Mouse (Mus musculus) hindbrain, embryonic 16.5 days (tissue): ENCODE results near the gene Pdzd2. TPM values are rescaled to one million over a fixed set of nuclear protein-coding genes. Genes with fewer than 3 reads are reported as not detected.

Experiments used
- ATAC-seq: fragments of 200-750 bp; cut with Nextera tagmentation; 2 replicates; pipeline ENCODE4 v1.8.0; 2017; ENCODE audit warnings: moderate TSS enrichment, moderate library complexity
- H3K27ac ChIP-seq: fragments of 300-500 bp; sonication (generic); 2 replicates; pipeline ENCODE4 v1.5.1; 2014; ENCODE audit warnings: low read depth, mild to moderate bottlenecking, control low read depth, low read length, moderate library complexity
- H3K27me3 ChIP-seq: fragments of 300-500 bp; sonication (generic); replicated peaks from 2 replicates; pipeline ENCODE4 v1.6.1; 2014; ENCODE audit warnings: low read length; ENCODE audit not compliant: control insufficient read depth, insufficient read depth
- H3K36me3 ChIP-seq: fragments of 300-500 bp; sonication (generic); 2 replicates; pipeline ENCODE4 v1.6.1; 2014; ENCODE audit warnings: mild to moderate bottlenecking, low read length, moderate library complexity, mixed read lengths; ENCODE audit not compliant: control insufficient read depth, insufficient read depth
- H3K4me1 ChIP-seq: fragments of 300-500 bp; sonication (generic); 2 replicates; pipeline ENCODE4 v1.6.1; 2014; ENCODE audit warnings: low read depth, low read length; ENCODE audit not compliant: control insufficient read depth, insufficient read depth
- H3K4me2 ChIP-seq: fragments of 300-500 bp; sonication (generic); 2 replicates; pipeline ENCODE4 v1.6.1; 2014; ENCODE audit warnings: mild to moderate bottlenecking, low read length, control low read depth, moderate library complexity
- H3K4me3 ChIP-seq: fragments of 300-500 bp; sonication (generic); 2 replicates; pipeline ENCODE4 v1.5.1; 2014; ENCODE audit warnings: mild to moderate bottlenecking, low read length, control low read depth, moderate library complexity
- H3K9ac ChIP-seq: fragments of 300-500 bp; sonication (generic); 2 replicates; pipeline ENCODE4 v1.6.1; 2014; ENCODE audit warnings: low read depth, mild to moderate bottlenecking, control low read depth, low read length, moderate library complexity
- H3K9me3 ChIP-seq: fragments of 300-500 bp; sonication (generic); 2 replicates; pipeline ENCODE4 v1.6.1; 2014; ENCODE audit warnings: mild to moderate bottlenecking, low read length, moderate library complexity; ENCODE audit not compliant: control insufficient read depth
- WGBS: fragments of 180-500 bp; shearing (Covaris S2); extraction: QIAGEN DNeasy Blood & Tissue Kit; methylation state at CpG from one replicate; pipeline ENCODE4 v1.1.7; 2014; 5-methylcytosine and 5-hydroxymethylcytosine counted together
- polyA plus RNA-seq: library from polyadenylated mRNA; unstranded; fragments of >200 nt; fragmentation: Nextera tagmentation; extraction: Ambion mirVana; gene quantifications from 2 replicates; pipeline ENCODE4 v1.2.1, GENCODE M21; 2015

Gene Pdzd2
- polyA plus RNA-seq, 1 experiment from 2014 or later, result 19.5 TPM

DNA sequence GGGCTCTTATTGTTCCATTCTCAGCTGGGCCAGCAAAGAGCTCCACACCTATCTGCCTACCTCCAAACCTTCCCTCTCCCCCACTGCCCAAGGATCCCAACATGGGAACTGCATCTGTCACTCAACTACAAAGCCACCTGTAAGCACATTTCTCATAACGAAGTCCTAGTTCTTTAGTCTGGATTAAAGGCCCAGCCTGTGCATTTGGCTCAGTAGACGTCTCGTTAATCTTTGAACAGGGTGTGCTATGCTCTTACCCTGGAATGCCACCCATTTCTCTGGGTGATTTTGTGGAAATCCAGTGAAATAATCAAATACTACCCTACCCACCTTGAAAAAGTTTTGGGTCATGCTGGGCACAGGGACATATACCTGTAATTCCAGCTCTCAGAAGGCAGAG, 308.5 kb downstream of the Pdzd2 start:
- Histone ChIP-seq H3K4me2 (no peak overlapping the region), H3K36me3 (no peaks in the 10 kb centered on the region), H3K4me1 (no peaks in the 10 kb centered on the region), H3K9me3 (no peaks in the 10 kb centered on the region), H3K27me3 (no peaks in the 10 kb centered on the region), H3K4me3 (no peak overlapping the region), H3K9ac (no peak overlapping the region), H3K27ac (no peak overlapping the region)
- ATAC-seq, result no peak
- 85% methylated on average over 3 of the region's 3 CpGs for WGBS

DNA sequence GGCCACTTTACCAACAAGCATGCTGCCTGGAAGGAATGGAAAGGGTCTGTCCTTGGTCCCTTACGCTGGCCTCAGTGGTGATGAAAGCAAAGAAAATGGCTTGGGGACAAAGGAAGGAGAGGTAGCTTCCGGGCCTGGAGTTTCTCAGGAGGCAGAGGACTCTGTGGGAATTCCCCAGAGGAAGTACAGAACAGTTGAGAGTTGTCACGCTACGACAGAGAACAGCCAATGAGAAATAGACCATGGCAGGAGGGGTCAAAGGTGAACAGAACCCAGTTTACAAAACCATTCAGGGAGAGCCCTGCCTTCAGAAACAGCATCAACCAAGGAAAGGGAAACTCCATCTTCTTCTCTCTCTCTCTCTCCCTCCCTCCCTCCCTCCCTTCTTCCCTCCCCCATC, 309.1 kb downstream of the Pdzd2 start:
- no peaks in the 10 kb centered on the region for H3K9me3 ChIP-seq
- no peak overlapping the region for H3K4me2 ChIP-seq
- H3K4me3 ChIP-seq, result no peak overlapping the region
- ATAC-seq, result no peak
- no peak overlapping the region for H3K9ac ChIP-seq
- no peaks in the 10 kb centered on the region for H3K4me1 ChIP-seq
- H3K27ac ChIP-seq, result no peak overlapping the region
- 40% methylated on average over 4 of the region's 4 CpGs for WGBS
- no peaks in the 10 kb centered on the region for H3K27me3 ChIP-seq
- no peaks in the 10 kb centered on the region for H3K36me3 ChIP-seq

DNA sequence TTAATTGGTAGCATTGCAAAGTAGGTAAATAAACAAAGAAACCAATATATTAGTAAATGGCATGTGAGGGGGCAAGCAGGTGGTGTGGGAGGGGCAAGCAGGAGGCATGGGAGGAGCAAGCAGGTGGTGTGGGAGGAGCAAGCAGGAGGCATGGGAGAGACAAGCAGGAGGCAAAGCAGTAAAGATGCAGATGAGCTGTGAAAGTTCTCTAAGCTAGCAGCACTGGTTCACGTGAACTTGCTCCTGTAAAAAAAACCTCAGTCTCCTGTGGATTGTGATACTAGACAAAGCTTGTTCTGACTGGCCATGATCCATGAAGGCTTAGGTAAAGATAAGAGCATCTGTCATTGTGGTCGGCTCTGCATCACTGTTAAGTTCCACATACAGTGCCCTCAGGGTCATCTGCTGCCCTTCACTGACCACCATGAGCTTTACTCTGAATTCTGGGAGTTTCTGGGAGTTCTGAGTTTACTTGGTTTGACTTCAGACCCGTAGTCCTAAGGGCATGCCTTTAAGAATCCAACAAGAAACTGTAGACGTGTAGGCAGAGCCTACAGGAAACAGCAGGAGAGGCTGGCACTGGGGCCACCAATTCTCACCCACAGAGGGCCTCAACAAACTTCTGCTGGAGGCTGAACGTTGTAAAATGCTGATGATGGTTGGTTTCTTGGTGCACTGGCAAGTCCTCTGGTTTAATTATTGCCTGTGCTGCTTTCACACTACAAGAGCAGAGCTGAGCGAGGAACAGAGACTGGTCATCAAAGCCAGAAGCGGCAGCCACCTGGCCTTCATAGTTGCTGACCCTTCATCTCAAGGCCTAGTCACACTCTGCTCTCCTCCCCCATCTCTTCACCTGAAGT, 309.9 kb downstream of the Pdzd2 start:
- ATAC-seq, result no peak
- H3K9ac ChIP-seq, result no peak overlapping the region
- WGBS, result 75% methylated on average over 7 of the region's 7 CpGs
- H3K4me1 ChIP-seq, result no peaks in the 10 kb centered on the region
- H3K36me3 ChIP-seq, result no peaks in the 10 kb centered on the region
- no peak overlapping the region for H3K27ac ChIP-seq
- H3K27me3 ChIP-seq, result no peaks in the 10 kb centered on the region
- no peak overlapping the region for H3K4me3 ChIP-seq
- H3K4me2 ChIP-seq, result no peak overlapping the region
- no peaks in the 10 kb centered on the region for H3K9me3 ChIP-seq

DNA sequence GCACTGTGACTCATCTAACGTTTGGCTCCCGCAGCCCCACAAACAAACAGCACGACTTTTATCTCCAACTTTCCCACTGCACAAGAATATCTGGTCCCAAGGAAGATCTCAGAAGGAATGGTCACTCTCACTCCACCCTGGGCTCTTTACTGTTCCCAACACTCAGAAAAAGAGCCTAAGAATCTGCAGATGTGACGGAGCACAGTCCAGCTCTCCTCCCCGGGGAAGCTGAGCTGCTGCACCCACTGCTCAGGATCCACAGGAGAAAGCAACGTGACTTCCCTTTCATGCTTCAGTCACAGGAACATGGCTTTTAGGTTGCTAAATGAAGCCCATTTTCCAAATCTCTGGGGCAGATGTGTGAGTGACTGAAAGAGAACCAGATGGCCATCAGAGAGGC, 311.9 kb downstream of the Pdzd2 start:
- Histone ChIP-seq H3K4me1 (no peaks in the 10 kb centered on the region), H3K4me3 (no peak overlapping the region), H3K4me2 (no peak overlapping the region), H3K27ac (no peak overlapping the region), H3K9me3 (no peaks in the 10 kb centered on the region), H3K27me3 (no peaks in the 10 kb centered on the region), H3K36me3 (no peaks in the 10 kb centered on the region), H3K9ac (no peak overlapping the region)
- 81% methylated on average over 6 of the region's 6 CpGs for WGBS
- no peak for ATAC-seq

DNA sequence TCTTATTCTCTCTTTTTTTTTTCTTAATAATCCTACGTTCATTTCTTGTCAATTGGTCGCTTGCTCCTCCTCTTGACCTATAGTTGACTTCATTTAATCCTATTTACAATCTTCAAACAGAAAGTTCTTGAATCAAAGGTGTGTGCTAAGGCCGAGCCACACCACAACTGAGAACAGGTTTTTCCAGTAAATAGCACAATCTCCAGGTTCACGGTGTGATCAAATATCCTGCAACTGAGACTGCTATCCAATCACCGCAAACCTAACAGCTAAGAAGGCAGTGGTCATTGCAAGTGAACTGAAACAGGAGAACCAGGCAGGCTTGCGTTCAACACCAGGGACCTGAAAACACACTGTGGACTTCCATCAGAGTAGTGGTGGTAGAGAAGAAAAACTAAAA, 313.4 kb downstream of the Pdzd2 start:
- Histone ChIP-seq H3K4me1 (no peaks in the 10 kb centered on the region), H3K9me3 (no peaks in the 10 kb centered on the region), H3K36me3 (no peaks in the 10 kb centered on the region), H3K27ac (no peak overlapping the region), H3K4me3 (no peak overlapping the region), H3K9ac (no peak overlapping the region), H3K4me2 (no peak overlapping the region), H3K27me3 (no peaks in the 10 kb centered on the region)
- ATAC-seq, result no peak
- WGBS, result 93% methylated on average over 6 of the region's 6 CpGs

DNA sequence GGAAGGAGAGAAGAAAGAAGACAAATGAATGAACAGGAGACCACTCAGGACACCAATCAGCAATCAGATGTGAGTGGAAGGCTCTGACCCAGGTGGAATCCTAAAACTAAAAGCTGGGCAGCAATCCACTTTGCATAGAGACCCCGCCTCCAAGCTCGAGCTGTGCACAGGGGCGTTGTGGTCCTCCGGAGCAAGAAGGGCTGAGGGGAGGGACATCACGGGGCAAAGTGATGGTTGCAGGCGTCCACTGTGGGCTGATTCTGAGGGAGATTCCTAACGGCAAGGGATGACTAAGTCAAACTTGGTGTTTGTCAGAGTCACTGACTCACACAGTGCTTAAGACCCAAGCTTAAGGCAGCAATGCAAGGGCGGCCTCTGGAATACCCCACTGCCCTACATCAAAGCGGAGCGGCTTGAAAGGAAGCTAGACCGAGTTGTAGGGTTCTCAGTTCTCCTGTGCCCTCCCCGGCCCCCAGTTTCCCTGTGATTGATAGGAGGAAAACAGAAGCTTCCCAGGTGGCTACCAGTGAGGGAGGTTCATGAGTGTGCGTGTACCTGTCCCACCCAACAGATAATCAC, 314.6 kb downstream of the Pdzd2 start:
- no peaks in the 10 kb centered on the region for H3K4me1 ChIP-seq
- H3K9ac ChIP-seq, result no peak overlapping the region
- no peak for ATAC-seq
- H3K4me3 ChIP-seq, result no peak overlapping the region
- no peaks in the 10 kb centered on the region for H3K9me3 ChIP-seq
- no peak overlapping the region for H3K27ac ChIP-seq
- H3K4me2 ChIP-seq, result no peak overlapping the region
- H3K36me3 ChIP-seq, result no peaks in the 10 kb centered on the region
- H3K27me3 ChIP-seq, result no peaks in the 10 kb centered on the region
- WGBS, result 49% methylated on average over 13 of the region's 13 CpGs

DNA sequence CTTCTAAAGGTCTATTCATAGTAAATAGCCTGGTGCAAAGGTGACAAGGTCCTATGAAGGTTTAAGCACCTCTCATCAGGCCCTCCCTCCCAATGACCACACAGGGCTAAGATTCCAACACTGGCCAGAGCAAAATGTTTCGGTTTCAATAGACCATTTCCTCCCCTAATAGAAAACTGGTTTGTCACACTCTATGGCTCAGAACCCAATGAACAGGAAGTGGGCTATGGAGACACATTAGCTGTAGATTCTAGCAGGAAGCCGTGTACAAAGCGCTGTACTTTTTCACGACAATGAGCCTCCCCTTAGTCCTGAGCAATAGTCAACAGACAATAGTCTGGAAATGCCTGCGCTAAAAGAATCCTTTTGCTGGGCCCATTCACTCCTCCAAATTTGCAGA, 315.5 kb downstream of the Pdzd2 start:
- H3K9ac ChIP-seq, result no peak overlapping the region
- ATAC-seq, result no peak
- no peaks in the 10 kb centered on the region for H3K36me3 ChIP-seq
- no peaks in the 10 kb centered on the region for H3K27me3 ChIP-seq
- no peak overlapping the region for H3K4me2 ChIP-seq
- H3K4me3 ChIP-seq, result no peak overlapping the region
- H3K9me3 ChIP-seq, result no peaks in the 10 kb centered on the region
- 45% methylated on average over 5 of the region's 5 CpGs for WGBS
- H3K4me1 ChIP-seq, result no peaks in the 10 kb centered on the region
- H3K27ac ChIP-seq, result no peak overlapping the region

DNA sequence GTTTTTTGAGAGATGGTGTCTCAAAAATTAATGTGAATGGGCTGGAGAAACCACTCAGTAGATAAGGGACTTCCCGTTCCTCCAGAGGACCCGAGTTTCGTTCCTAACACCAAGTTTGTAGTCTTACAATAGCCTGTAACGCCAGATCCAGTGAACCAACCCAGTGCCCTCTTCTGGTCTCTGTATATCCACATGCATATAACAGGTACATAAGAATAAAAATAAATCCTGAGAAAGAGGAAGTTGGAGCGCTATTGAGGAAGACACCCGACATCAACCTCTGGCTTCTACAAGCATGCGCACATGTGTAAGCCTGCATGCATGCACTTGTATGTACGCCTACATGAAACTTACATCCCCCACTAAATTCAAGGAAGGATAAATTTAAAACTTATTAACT, 318.8 kb downstream of the Pdzd2 start:
- no peak overlapping the region for H3K9ac ChIP-seq
- no peak overlapping the region for H3K4me2 ChIP-seq
- no peak overlapping the region for H3K27ac ChIP-seq
- no peaks in the 10 kb centered on the region for H3K27me3 ChIP-seq
- no peak overlapping the region for H3K4me3 ChIP-seq
- no peaks in the 10 kb centered on the region for H3K36me3 ChIP-seq
- 96% methylated on average over 8 of the region's 8 CpGs for WGBS
- ATAC-seq, result no peak
- no peaks in the 10 kb centered on the region for H3K9me3 ChIP-seq
- H3K4me1 ChIP-seq, result no peaks in the 10 kb centered on the region

DNA sequence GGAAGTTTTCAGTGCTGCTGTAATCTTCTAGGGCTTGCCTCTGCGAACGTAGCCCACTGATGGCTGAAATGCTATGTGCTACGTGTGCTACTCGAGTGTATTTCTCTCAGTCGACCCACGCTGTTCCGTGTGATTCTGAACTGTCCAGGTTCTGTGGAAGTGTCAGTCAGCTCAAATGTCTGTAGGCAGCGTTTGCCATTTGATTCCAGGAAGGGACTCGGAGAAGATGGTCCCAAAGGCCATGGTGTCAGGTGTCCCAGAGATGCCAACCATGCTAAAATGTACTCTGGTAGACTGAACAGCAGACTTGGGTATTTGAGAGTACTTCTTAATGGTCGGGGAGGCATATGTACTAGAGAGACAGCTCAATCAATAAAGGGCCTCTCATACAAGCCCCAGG, 319.3 kb downstream of the Pdzd2 start:
- Histone ChIP-seq H3K27ac (no peak overlapping the region), H3K4me3 (no peak overlapping the region), H3K27me3 (no peaks in the 10 kb centered on the region), H3K4me2 (no peak overlapping the region), H3K9me3 (no peaks in the 10 kb centered on the region), H3K9ac (no peak overlapping the region), H3K4me1 (no peaks in the 10 kb centered on the region), H3K36me3 (no peaks in the 10 kb centered on the region)
- ATAC-seq, result no peak
- 93% methylated on average over 10 of the region's 10 CpGs for WGBS
